Comparison of ENCODE assay signal across 20 mouse cellular contexts in genomic region chr4:124840998-124841397, GRCm38 (mm10). TPM values are rescaled to one million over a fixed set of nuclear protein-coding genes. Genes with fewer than 3 reads are reported as not detected.
DNase-seq lines count a peak whose midpoint lies in the region; ATAC-seq and TF ChIP-seq lines count a peak whose summit lies in the region.
"Had no signal": no experiment of that assay in that cellular context is flagged by ENCODE, and none has a peak within 500 bp of the region (broad histone marks: within the 10 kb centered on the region; RNA-seq: fewer than 3 reads in every experiment).

No protein-coding gene starts in this region.

- H3K9ac ChIP-seq in hindbrain, postnatal 0 days (replicated peaks; ENCODE audit: low read length) = no peak overlapping the region
- no peak overlapping the region for H3K9ac ChIP-seq in hindbrain, embryonic 16.5 days (ENCODE audit: low read depth, low read length)
- no peak overlapping the region for H3K9ac ChIP-seq in midbrain, postnatal 0 days (replicated peaks; ENCODE audit: low read length, poor library complexity, severe bottlenecking)
- H3K9ac ChIP-seq in midbrain, embryonic 13.5 days (replicated peaks) = no peak overlapping the region
- no peak overlapping the region for H3K9ac ChIP-seq in ES-Bruce4 (ENCODE audit: low read depth, poor library complexity, severe bottlenecking)
- H3K9ac ChIP-seq in forebrain, embryonic 14.5 days (ENCODE audit: low read length) = no peak overlapping the region
- H3K9ac ChIP-seq: embryonic facial prominence, embryonic 13.5 days; forebrain, embryonic 12.5 days; limb, embryonic 12.5 days had no signal

- H3K9me3 ChIP-seq in hindbrain, postnatal 0 days (ENCODE audit: low read length) = no peaks in the 10 kb centered on the region
- H3K9me3 ChIP-seq in hindbrain, embryonic 16.5 days (ENCODE audit: control insufficient read depth, low read length) = no peaks in the 10 kb centered on the region
- no peaks in the 10 kb centered on the region for H3K9me3 ChIP-seq in midbrain, postnatal 0 days (ENCODE audit: low read length)
- no peaks in the 10 kb centered on the region for H3K9me3 ChIP-seq in midbrain, embryonic 13.5 days
- no peaks in the 10 kb centered on the region for H3K9me3 ChIP-seq in ES-Bruce4 (replicated peaks; ENCODE audit: control insufficient read depth, insufficient read depth, low read length, poor library complexity, severe bottlenecking)
- H3K9me3 ChIP-seq in forebrain, embryonic 14.5 days (replicated peaks; ENCODE audit: control insufficient read depth, low read length) = no peaks in the 10 kb centered on the region
- H3K9me3 ChIP-seq: embryonic facial prominence, embryonic 13.5 days; forebrain, embryonic 12.5 days; heart, embryonic 10.5 days; limb, embryonic 12.5 days had no signal

- no peak overlapping the region for H3K4me2 ChIP-seq in hindbrain, postnatal 0 days (ENCODE audit: low read depth, low read length)
- no peak overlapping the region for H3K4me2 ChIP-seq in hindbrain, embryonic 16.5 days (ENCODE audit: low read length)
- H3K4me2 ChIP-seq in midbrain, postnatal 0 days (ENCODE audit: low read depth, low read length, poor library complexity, severe bottlenecking) = no peak overlapping the region
- no peak overlapping the region for H3K4me2 ChIP-seq in midbrain, embryonic 13.5 days (replicated peaks)
- no peak overlapping the region for H3K4me2 ChIP-seq in forebrain, embryonic 14.5 days (ENCODE audit: low read length)
- H3K4me2 ChIP-seq: embryonic facial prominence, embryonic 13.5 days; forebrain, embryonic 12.5 days; limb, embryonic 12.5 days had no signal

- no peaks in the 10 kb centered on the region for H3K4me1 ChIP-seq in hindbrain, postnatal 0 days (ENCODE audit: insufficient read depth, low read length)
- H3K4me1 ChIP-seq in hindbrain, embryonic 16.5 days (ENCODE audit: control insufficient read depth, insufficient read depth, low read depth, low read length) = no peaks in the 10 kb centered on the region
- H3K4me1 ChIP-seq in midbrain, postnatal 0 days (ENCODE audit: insufficient read depth, low read length) = no peaks in the 10 kb centered on the region
- no peaks in the 10 kb centered on the region for H3K4me1 ChIP-seq in midbrain, embryonic 13.5 days (replicated peaks)
- H3K4me1 ChIP-seq in ES-Bruce4 (ENCODE audit: control insufficient read depth, insufficient read depth, low read length) = no peaks in the 10 kb centered on the region
- H3K4me1 ChIP-seq in forebrain, embryonic 14.5 days (ENCODE audit: control insufficient read depth, insufficient read depth, low read length) = no peaks in the 10 kb centered on the region
- H3K4me1 ChIP-seq: embryonic facial prominence, embryonic 13.5 days; forebrain, embryonic 12.5 days; limb, embryonic 12.5 days; midbrain, embryonic 10.5 days had no signal

- no peak overlapping the region for H3K4me3 ChIP-seq in hindbrain, postnatal 0 days (ENCODE audit: low read length)
- no peak overlapping the region for H3K4me3 ChIP-seq in hindbrain, embryonic 16.5 days (ENCODE audit: low read length)
- no peak overlapping the region for H3K4me3 ChIP-seq in midbrain, postnatal 0 days (ENCODE audit: low read depth, low read length)
- no peak overlapping the region for H3K4me3 ChIP-seq in midbrain, embryonic 13.5 days (replicated peaks)
- H3K4me3 ChIP-seq in ES-Bruce4 (ENCODE audit: low read depth, low read length) = no peak overlapping the region
- no peak overlapping the region for H3K4me3 ChIP-seq in forebrain, embryonic 14.5 days (ENCODE audit: low read depth, low read length)
- H3K4me3 ChIP-seq: embryonic facial prominence, embryonic 13.5 days; forebrain, embryonic 12.5 days; heart, embryonic 10.5 days; limb, embryonic 12.5 days; midbrain, embryonic 10.5 days; myocyte had no signal

- TF ChIP-seq CTCF in hindbrain, postnatal 0 days (IDR thresholded peaks at IDR 0.05; ENCODE audit: low read depth) = peak; percentile 34
- peak; percentile 43 for TF ChIP-seq CTCF in midbrain, postnatal 0 days (IDR thresholded peaks at IDR 0.05)
- peak; percentile 52 for TF ChIP-seq CTCF in ES-Bruce4 (IDR thresholded peaks at IDR 0.05; ENCODE audit: low read depth, low read length)

- no peak for TF ChIP-seq EP300 in ES-Bruce4 (IDR thresholded peaks at IDR 0.05; ENCODE audit: insufficient read depth, low read depth, low read length)

- ATAC-seq in hindbrain, postnatal 0 days = no peak
- ATAC-seq in hindbrain, embryonic 16.5 days = no peak
- ATAC-seq in midbrain, postnatal 0 days (ENCODE audit: low FRiP score) = no peak
- no peak for ATAC-seq in midbrain, embryonic 13.5 days
- peak; percentile 66 for ATAC-seq in megakaryocyte progenitor cell, adult 5-6 weeks (replicated peaks; ENCODE audit: poor library complexity)
- ATAC-seq in forebrain, embryonic 14.5 days = no peak

- peaks cover 16% of the 10 kb centered on the region; the same call in 1 of the 2 replicates for H3K36me3 ChIP-seq in hindbrain, postnatal 0 days (ENCODE audit: insufficient read depth, low read length)
- H3K36me3 ChIP-seq in hindbrain, embryonic 16.5 days (ENCODE audit: control insufficient read depth, insufficient read depth, low read length) = peaks cover 25% of the 10 kb centered on the region
- H3K36me3 ChIP-seq in midbrain, postnatal 0 days (ENCODE audit: insufficient read depth, low read length) = peaks cover 38% of the 10 kb centered on the region
- peaks cover 84% of the 10 kb centered on the region for H3K36me3 ChIP-seq in midbrain, embryonic 13.5 days
- H3K36me3 ChIP-seq in ES-Bruce4 (ENCODE audit: control insufficient read depth, insufficient read depth, low read length, poor library complexity, severe bottlenecking) = peaks cover 15% of the 10 kb centered on the region
- H3K36me3 ChIP-seq in forebrain, embryonic 14.5 days (ENCODE audit: control insufficient read depth, insufficient read depth, low read length) = peaks cover 52% of the 10 kb centered on the region

- no peaks in the 10 kb centered on the region for H3K27me3 ChIP-seq in hindbrain, postnatal 0 days (ENCODE audit: insufficient read depth, low read length)
- no peaks in the 10 kb centered on the region for H3K27me3 ChIP-seq in hindbrain, embryonic 16.5 days (replicated peaks; ENCODE audit: control insufficient read depth, insufficient read depth, low read length)
- H3K27me3 ChIP-seq in midbrain, postnatal 0 days (ENCODE audit: insufficient read depth, low read length) = no peaks in the 10 kb centered on the region
- H3K27me3 ChIP-seq in midbrain, embryonic 13.5 days = no peaks in the 10 kb centered on the region
- H3K27me3 ChIP-seq in ES-Bruce4 (ENCODE audit: control insufficient read depth, insufficient read depth, low read length, poor library complexity, severe bottlenecking) = no peaks in the 10 kb centered on the region
- H3K27me3 ChIP-seq in forebrain, embryonic 14.5 days (replicated peaks; ENCODE audit: control insufficient read depth, insufficient read depth, low read length) = no peaks in the 10 kb centered on the region
- H3K27me3 ChIP-seq: embryonic facial prominence, embryonic 13.5 days; forebrain, embryonic 12.5 days; limb, embryonic 12.5 days had no signal

- no peak overlapping the region for H3K27ac ChIP-seq in hindbrain, postnatal 0 days
- no peak overlapping the region for H3K27ac ChIP-seq in hindbrain, embryonic 16.5 days (ENCODE audit: low read depth, low read length)
- no peak overlapping the region for H3K27ac ChIP-seq in midbrain, postnatal 0 days (ENCODE audit: low read depth, low read length)
- no peak overlapping the region for H3K27ac ChIP-seq in midbrain, embryonic 13.5 days
- H3K27ac ChIP-seq in ES-Bruce4 (ENCODE audit: insufficient read depth, low read length) = no peak overlapping the region
- H3K27ac ChIP-seq in forebrain, embryonic 14.5 days (ENCODE audit: low read depth, low read length) = no peak overlapping the region
- H3K27ac ChIP-seq: embryonic facial prominence, embryonic 13.5 days; forebrain, embryonic 12.5 days; heart, embryonic 10.5 days; limb, embryonic 12.5 days; midbrain, embryonic 10.5 days had no signal

- no peak for TF ChIP-seq POLR2A in ES-Bruce4 (IDR thresholded peaks at IDR 0.05; ENCODE audit: insufficient read depth, low read length)

- DNase-seq in hindbrain, postnatal 0 days (ENCODE audit: low spot score) = no peak
- DNase-seq in midbrain, postnatal 0 days (ENCODE audit: low spot score) = no peak
- no peak for DNase-seq in spleen, postnatal 14 days (ENCODE audit: low spot score in 2 of 2)
- DNase-seq in forebrain, embryonic 14.5 days (ENCODE audit: low spot score) = no peak
- DNase-seq: heart, postnatal 4 days; kidney, postnatal 14 days; lung, postnatal 14 days; right cerebral cortex, postnatal 14 days; thymus, postnatal 14 days had no signal

- 100% methylated on average over 1 of the region's 1 CpGs for WGBS in hindbrain, postnatal 0 days
- WGBS in hindbrain, embryonic 16.5 days = 90% methylated on average over 1 of the region's 1 CpGs
- WGBS in midbrain, postnatal 0 days = 100% methylated on average over 1 of the region's 1 CpGs
- whole genome bisulfite sequencing in midbrain, embryonic 13.5 days = 88% methylated on average over 1 of the region's 1 CpGs
- 100% methylated on average over 1 of the region's 1 CpGs for WGBS in forebrain, embryonic 14.5 days

RNA-seq across cellular contexts. Expression of gene Yrdc, which starts 9.5 kb away (rescaled TPM):
- 52.9 and 76.1 TPM in 2 replicates for total RNA-seq in hindbrain, postnatal 0 days (2014; rRNA removed)
- polyA plus RNA-seq in hindbrain, postnatal 0 days (2015; fragmentation: Nextera tagmentation; extraction: Ambion mirVana) = 47.0 and 52.9 TPM in 2 replicates
- 42.6 and 43.0 TPM in 2 replicates for polyA plus RNA-seq in hindbrain, embryonic 16.5 days (2015; fragmentation: Nextera tagmentation; extraction: Ambion mirVana)
- 54.5 and 78.4 TPM in 2 replicates for total RNA-seq in midbrain, postnatal 0 days (2014; rRNA removed)
- polyA plus RNA-seq in midbrain, postnatal 0 days (2015; fragmentation: Nextera tagmentation; extraction: Ambion mirVana) = 48.9 and 55.7 TPM in 2 replicates
- polyA plus RNA-seq in midbrain, embryonic 13.5 days (2015; fragmentation: Nextera tagmentation; extraction: Ambion mirVana) = 42.8 and 45.1 TPM in 2 replicates
- 41.9 and 48.4 TPM in 2 replicates for polyA plus RNA-seq in ES-Bruce4 (2011; ENCODE audit: insufficient read depth, insufficient read length, low read depth, missing spikeins)
- total RNA-seq in megakaryocyte progenitor cell, adult 5-6 weeks (2015) = 56.7 and 58.5 TPM in 2 replicates
- 22.7 and 32.8 TPM in 2 replicates for total RNA-seq in megakaryocyte progenitor cell, adult 5-6 weeks (2017)
- polyA plus RNA-seq in forebrain, embryonic 14.5 days (2014; fragmentation: Nextera tagmentation; extraction: Ambion mirVana) = 57.1 and 62.4 TPM in 2 replicates

RNA-seq across cellular contexts. Expression of gene 1110065P20Rik, which starts 10.0 kb away (rescaled TPM):
- 206 and 212 TPM in 2 replicates for total RNA-seq in hindbrain, postnatal 0 days (2014; rRNA removed)
- polyA plus RNA-seq in hindbrain, postnatal 0 days (2015; fragmentation: Nextera tagmentation; extraction: Ambion mirVana) = 143 and 152 TPM in 2 replicates
- 92.7 and 102 TPM in 2 replicates for polyA plus RNA-seq in hindbrain, embryonic 16.5 days (2015; fragmentation: Nextera tagmentation; extraction: Ambion mirVana)
- total RNA-seq in midbrain, postnatal 0 days (2014; rRNA removed) = 163 and 181 TPM in 2 replicates
- 135 and 141 TPM in 2 replicates for polyA plus RNA-seq in midbrain, postnatal 0 days (2015; fragmentation: Nextera tagmentation; extraction: Ambion mirVana)
- 70.6 and 77.5 TPM in 2 replicates for polyA plus RNA-seq in midbrain, embryonic 13.5 days (2015; fragmentation: Nextera tagmentation; extraction: Ambion mirVana)
- 15.1 and 16.0 TPM in 2 replicates for polyA plus RNA-seq in ES-Bruce4 (2011; ENCODE audit: insufficient read depth, insufficient read length, low read depth, missing spikeins)
- total RNA-seq in megakaryocyte progenitor cell, adult 5-6 weeks (2015) = 4.4 and 6.7 TPM in 2 replicates
- 4.0 and 6.3 TPM in 2 replicates for total RNA-seq in megakaryocyte progenitor cell, adult 5-6 weeks (2017)
- polyA plus RNA-seq in forebrain, embryonic 14.5 days (2014; fragmentation: Nextera tagmentation; extraction: Ambion mirVana) = 78.0 and 90.7 TPM in 2 replicates

RNA-seq across cellular contexts. Expression of gene Maneal, which starts 21.0 kb away (rescaled TPM):
- total RNA-seq in hindbrain, postnatal 0 days (2014; rRNA removed) = 52.3 and 56.9 TPM in 2 replicates
- 9.4 and 9.6 TPM in 2 replicates for polyA plus RNA-seq in hindbrain, postnatal 0 days (2015; fragmentation: Nextera tagmentation; extraction: Ambion mirVana)
- 10.5 and 10.6 TPM in 2 replicates for polyA plus RNA-seq in hindbrain, embryonic 16.5 days (2015; fragmentation: Nextera tagmentation; extraction: Ambion mirVana)
- 43.7 and 50.5 TPM in 2 replicates for total RNA-seq in midbrain, postnatal 0 days (2014; rRNA removed)
- 9.4 and 9.5 TPM in 2 replicates for polyA plus RNA-seq in midbrain, postnatal 0 days (2015; fragmentation: Nextera tagmentation; extraction: Ambion mirVana)
- 7.3 and 9.5 TPM in 2 replicates for polyA plus RNA-seq in midbrain, embryonic 13.5 days (2015; fragmentation: Nextera tagmentation; extraction: Ambion mirVana)
- polyA plus RNA-seq in ES-Bruce4 (2011; ENCODE audit: insufficient read depth, insufficient read length, low read depth, missing spikeins) = 3.8 and 4.8 TPM in 2 replicates
- 0.07 TPM in 1 of 2 replicates, not detected in the other for total RNA-seq in megakaryocyte progenitor cell, adult 5-6 weeks (2015)
- total RNA-seq in megakaryocyte progenitor cell, adult 5-6 weeks (2017) = 0.14 and 0.17 TPM in 2 replicates
- polyA plus RNA-seq in forebrain, embryonic 14.5 days (2014; fragmentation: Nextera tagmentation; extraction: Ambion mirVana) = 12.9 and 13.4 TPM in 2 replicates
- polyA plus RNA-seq: myocyte had no signal

RNA-seq across cellular contexts. Expression of gene Mtf1, which starts 39.1 kb away (rescaled TPM):
- total RNA-seq in hindbrain, postnatal 0 days (2014; rRNA removed) = 7.7 and 17.3 TPM in 2 replicates
- 23.4 and 24.7 TPM in 2 replicates for polyA plus RNA-seq in hindbrain, postnatal 0 days (2015; fragmentation: Nextera tagmentation; extraction: Ambion mirVana)
- polyA plus RNA-seq in hindbrain, embryonic 16.5 days (2015; fragmentation: Nextera tagmentation; extraction: Ambion mirVana) = 11.5 and 14.0 TPM in 2 replicates
- total RNA-seq in midbrain, postnatal 0 days (2014; rRNA removed) = 7.0 and 15.5 TPM in 2 replicates
- 22.1 and 24.7 TPM in 2 replicates for polyA plus RNA-seq in midbrain, postnatal 0 days (2015; fragmentation: Nextera tagmentation; extraction: Ambion mirVana)
- 14.6 and 15.7 TPM in 2 replicates for polyA plus RNA-seq in midbrain, embryonic 13.5 days (2015; fragmentation: Nextera tagmentation; extraction: Ambion mirVana)
- polyA plus RNA-seq in ES-Bruce4 (2011; ENCODE audit: insufficient read depth, insufficient read length, low read depth, missing spikeins) = 15.8 and 16.4 TPM in 2 replicates
- total RNA-seq in megakaryocyte progenitor cell, adult 5-6 weeks (2015) = 30.0 and 43.0 TPM in 2 replicates
- 27.8 and 35.8 TPM in 2 replicates for total RNA-seq in megakaryocyte progenitor cell, adult 5-6 weeks (2017)
- 12.7 and 13.6 TPM in 2 replicates for polyA plus RNA-seq in forebrain, embryonic 14.5 days (2014; fragmentation: Nextera tagmentation; extraction: Ambion mirVana)

RNA-seq across cellular contexts. Expression of gene Epha10, which starts 39.7 kb away (rescaled TPM):
- total RNA-seq in hindbrain, postnatal 0 days (2014; rRNA removed) = 28.4 and 49.6 TPM in 2 replicates
- polyA plus RNA-seq in hindbrain, postnatal 0 days (2015; fragmentation: Nextera tagmentation; extraction: Ambion mirVana) = 13.7 and 14.2 TPM in 2 replicates
- polyA plus RNA-seq in hindbrain, embryonic 16.5 days (2015; fragmentation: Nextera tagmentation; extraction: Ambion mirVana) = 10.9 and 12.3 TPM in 2 replicates
- 43.4 and 50.1 TPM in 2 replicates for total RNA-seq in midbrain, postnatal 0 days (2014; rRNA removed)
- polyA plus RNA-seq in midbrain, postnatal 0 days (2015; fragmentation: Nextera tagmentation; extraction: Ambion mirVana) = 14.8 and 15.3 TPM in 2 replicates
- polyA plus RNA-seq in midbrain, embryonic 13.5 days (2015; fragmentation: Nextera tagmentation; extraction: Ambion mirVana) = 10.0 and 13.4 TPM in 2 replicates
- polyA plus RNA-seq in ES-Bruce4 (2011; ENCODE audit: insufficient read depth, insufficient read length, low read depth, missing spikeins) = 0.37 and 0.84 TPM in 2 replicates
- total RNA-seq in megakaryocyte progenitor cell, adult 5-6 weeks (2015) = not detected in 2 replicates
- not detected in 2 replicates for total RNA-seq in megakaryocyte progenitor cell, adult 5-6 weeks (2017)
- polyA plus RNA-seq in forebrain, embryonic 14.5 days (2014; fragmentation: Nextera tagmentation; extraction: Ambion mirVana) = 0.27 and 0.84 TPM in 2 replicates
- total RNA-seq: gastrocnemius, adult 8-10 months; heart, postnatal 4 days had no signal
- polyA plus RNA-seq: myocyte had no signal
